Mouse (Mus musculus) testis, adult 2 months (tissue): ENCODE data around the gene Gm21776. TPM values are rescaled to one million over a fixed set of nuclear protein-coding genes. Genes with fewer than 3 reads are reported as not detected.
"Not testable (repeated sequence)": the region's sequence is repeated elsewhere in the genome, so short reads cannot be mapped to it uniquely, and the experiment has no call there.

ENCODE experiments used
- H3K27ac ChIP-seq: fragments of 200-500 bp; 2 replicates; pipeline ENCODE4 v1.5.1; 2012; ENCODE audit warnings: low read depth, low read length; ENCODE audit not compliant: control insufficient read depth, insufficient read depth
- H3K27me3 ChIP-seq: fragments of 200-500 bp; 2 replicates; pipeline ENCODE4 v1.6.1; 2012; ENCODE audit warnings: mild to moderate bottlenecking, low read length, moderate library complexity; ENCODE audit not compliant: control insufficient read depth, insufficient read depth
- H3K36me3 ChIP-seq: fragments of 200-500 bp; 2 replicates; pipeline ENCODE4 v1.6.1; 2012; ENCODE audit warnings: mild to moderate bottlenecking, low read length; ENCODE audit not compliant: control insufficient read depth, insufficient read depth
- H3K4me1 ChIP-seq: fragments of 200-500 bp; 2 replicates; pipeline ENCODE4 v1.6.1; 2012; ENCODE audit warnings: low read length; ENCODE audit not compliant: control insufficient read depth, insufficient read depth
- H3K4me3 ChIP-seq: fragments of 200-500 bp; 2 replicates; pipeline ENCODE4 v1.5.1; 2012; ENCODE audit warnings: low read depth, mild to moderate bottlenecking, low read length, moderate library complexity, mixed read lengths; ENCODE audit not compliant: control insufficient read depth
- polyA plus RNA-seq: library from polyadenylated mRNA; depleted of rRNA; stranded (reverse); fragments of >200 nt; gene quantifications from 2 replicates; pipeline ENCODE4 v1.2.3, GENCODE M21; 2012; rRNA removed

The Gm21776 gene
- polyA plus RNA-seq: not detected in 2 replicates

- not testable (repeated sequence) for H3K27ac ChIP-seq, H3K27me3 ChIP-seq, H3K4me3 ChIP-seq, H3K36me3 ChIP-seq, H3K4me1 ChIP-seq
Observed at GRCm38 (mm10) chrY:76378362-76378761, at the start of gene Gm21776. Gene Gm21776, plus strand, starts transcription at chrY:76378662.
